Mouse (Mus musculus): ENCODE data around the gene Deaf1.

The Deaf1 gene

DNA sequence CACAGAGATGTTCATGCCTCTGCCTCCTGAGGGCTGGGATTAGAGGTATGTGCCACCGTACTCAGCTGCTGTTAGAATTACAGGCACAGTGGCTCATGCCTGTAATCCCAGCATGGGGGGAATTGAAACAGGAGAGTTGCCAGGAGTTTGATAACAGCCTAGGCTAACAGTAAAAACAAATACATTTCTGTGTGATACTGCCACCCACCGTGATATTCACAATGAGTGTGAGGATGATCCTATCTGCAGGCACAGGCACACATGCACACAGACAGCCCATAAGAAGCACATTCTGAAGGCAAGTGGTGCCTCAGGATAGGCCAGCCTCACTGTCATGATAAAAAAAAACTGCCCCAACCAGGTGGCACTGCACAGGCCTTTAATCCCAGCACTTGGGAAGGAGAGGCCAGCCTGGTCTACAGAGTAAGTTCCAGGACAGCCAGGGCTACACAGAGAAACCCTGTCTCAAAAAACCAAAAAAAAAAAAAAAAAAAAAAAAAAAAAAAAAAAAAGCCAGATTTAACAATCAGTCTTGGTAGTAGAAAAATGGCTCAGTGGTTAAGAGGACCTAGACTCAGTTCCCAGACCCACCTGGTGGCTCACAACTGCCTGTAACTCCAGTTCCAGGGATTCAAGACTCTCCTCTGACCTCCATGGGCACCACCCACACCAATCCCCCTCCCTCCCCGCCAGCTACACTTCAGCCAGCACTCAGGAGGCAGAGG lies 29.4 kb downstream of the Deaf1 start:
- no peak for DNase-seq (ENCODE audit: low spot score in 2 of 2)

DNA sequence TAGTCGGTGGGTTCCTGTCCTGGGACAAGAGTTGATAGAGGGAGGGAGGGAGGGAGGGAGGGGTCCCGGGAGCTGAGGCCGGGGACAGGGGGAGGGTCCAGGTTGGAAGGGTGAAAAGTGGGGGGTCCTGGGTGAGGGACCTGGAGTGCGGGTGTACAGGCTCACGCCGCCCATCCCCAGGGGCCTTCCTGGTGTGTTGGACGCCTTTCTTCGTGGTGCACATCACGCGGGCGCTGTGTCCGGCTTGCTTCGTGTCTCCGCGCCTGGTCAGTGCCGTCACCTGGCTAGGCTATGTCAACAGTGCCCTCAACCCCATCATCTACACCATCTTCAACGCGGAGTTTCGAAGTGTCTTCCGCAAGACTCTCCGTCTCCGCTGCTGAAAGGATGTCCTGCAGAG lies 33.0 kb downstream of the Deaf1 start:
- DNase-seq (ENCODE audit: low spot score in 2 of 2) = no peak

DNA sequence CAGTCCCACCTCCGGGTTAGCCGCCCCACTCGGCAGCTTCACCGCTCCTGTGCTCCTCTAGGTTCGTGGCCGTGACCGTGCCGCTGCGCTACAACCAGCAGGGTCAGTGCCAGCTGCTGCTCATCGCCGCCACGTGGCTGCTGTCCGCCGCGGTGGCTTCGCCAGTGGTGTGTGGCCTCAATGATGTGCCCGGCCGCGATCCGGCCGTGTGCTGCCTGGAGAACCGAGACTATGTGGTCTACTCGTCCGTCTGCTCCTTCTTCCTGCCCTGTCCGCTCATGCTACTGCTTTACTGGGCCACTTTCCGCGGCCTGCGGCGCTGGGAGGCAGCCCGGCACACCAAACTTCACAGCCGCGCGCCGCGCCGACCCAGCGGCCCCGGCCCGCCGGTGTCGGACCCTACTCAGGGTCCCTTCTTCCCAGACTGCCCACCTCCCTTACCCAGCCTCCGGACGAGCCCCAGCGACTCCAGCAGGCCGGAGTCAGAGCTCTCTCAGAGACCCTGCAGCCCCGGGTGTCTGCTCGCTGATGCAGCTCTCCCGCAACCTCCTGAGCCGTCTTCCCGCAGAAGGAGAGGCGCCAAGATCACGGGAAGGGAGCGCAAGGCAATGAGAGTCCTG lies 33.5 kb downstream of the Deaf1 start:
- no peak for DNase-seq (ENCODE audit: low spot score in 2 of 2)

DNA sequence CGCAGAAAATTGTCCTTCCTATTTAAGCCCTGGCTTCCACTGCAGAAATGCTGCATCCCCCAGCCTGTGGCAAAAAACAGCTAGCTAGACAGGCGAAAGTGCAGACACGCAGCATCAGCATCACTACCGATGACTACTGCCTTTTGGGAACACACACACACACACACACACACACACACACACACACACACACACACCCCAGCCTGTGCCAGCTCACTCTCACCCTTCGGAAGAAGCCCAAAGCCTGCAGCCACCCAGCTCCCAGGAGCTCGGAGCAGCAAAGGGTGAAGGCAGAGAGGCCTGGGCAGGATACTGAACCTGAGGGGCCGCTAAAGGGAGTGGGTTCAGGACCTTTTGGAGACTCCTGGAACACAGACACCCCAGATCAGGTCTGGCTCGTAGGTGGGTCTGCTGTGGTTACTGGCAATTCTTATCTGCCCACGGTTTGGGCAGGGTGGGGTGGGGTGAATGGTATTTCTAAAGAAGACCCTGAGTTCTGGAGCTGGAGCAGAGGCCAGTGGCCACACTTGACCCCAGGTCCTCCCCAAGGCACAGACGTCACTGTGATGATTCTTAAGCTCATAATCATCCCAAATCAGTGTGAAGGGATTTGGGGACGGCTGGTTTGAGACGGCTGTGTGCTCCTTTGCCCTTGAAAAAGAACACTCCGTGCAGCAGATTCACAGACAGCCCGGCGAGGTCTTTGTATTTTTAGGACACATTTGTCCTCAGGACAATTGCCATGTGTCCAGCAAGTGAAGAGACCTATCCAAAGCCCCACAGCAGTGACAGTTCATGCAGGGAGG lies 34.7 kb downstream of the Deaf1 start:
- no peak for DNase-seq (ENCODE audit: low spot score in 2 of 2)

DNA sequence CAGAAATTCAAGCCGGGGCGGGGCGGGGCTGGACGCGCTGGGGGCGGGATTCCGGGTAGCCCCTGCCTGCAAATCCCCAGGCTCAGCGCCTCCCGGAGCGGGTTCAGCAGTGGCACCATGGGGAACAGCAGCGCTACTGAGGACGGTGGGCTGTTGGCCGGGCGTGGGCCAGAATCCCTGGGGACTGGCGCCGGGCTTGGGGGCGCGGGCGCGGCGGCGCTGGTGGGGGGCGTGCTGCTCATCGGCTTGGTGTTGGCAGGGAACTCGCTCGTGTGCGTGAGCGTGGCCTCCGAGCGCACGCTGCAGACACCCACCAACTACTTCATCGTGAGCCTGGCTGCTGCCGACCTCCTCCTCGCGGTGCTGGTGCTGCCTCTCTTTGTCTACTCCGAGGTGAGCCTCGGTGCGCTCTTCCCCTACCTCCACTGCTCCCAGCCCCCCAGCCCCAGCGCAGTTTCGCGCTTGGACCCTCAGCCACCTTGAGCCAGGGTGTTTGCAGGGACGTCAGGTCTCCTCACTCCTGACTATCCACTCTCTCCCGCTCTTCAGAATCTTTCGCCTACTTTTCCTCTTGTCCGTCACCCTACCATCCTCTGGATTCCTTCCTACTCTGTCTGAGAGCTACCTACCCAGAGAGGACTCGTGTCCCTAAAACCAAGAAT lies 35.4 kb downstream of the Deaf1 start, which contains the start of gene Drd4:
Gene Drd4 (plus strand): TSS at position 86 of the 662 bp plus-strand sequence.
- DNase-seq (ENCODE audit: low spot score in 2 of 2) = no peak

DNA sequence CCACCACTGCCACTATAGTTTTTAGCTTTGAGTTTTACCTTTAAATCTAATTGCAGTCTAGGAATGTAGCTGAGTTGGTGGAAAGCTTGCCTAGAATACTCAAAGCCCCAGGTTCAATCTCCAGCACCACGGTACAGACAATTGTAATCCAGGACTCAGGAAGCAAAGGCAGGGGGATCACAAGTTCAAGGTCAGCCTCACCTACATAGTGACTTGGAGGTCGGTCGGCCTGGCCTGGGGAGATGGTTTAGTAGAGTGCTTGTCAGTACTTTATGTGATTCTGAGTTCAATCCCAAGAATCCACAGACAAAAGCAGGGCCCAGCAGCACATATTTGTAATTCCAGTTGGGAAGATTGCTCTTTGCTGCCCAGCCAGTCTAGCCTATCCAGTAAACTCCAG lies 39.4 kb downstream of the Deaf1 start:
- no peak for DNase-seq (ENCODE audit: low spot score in 2 of 2)

DNA sequence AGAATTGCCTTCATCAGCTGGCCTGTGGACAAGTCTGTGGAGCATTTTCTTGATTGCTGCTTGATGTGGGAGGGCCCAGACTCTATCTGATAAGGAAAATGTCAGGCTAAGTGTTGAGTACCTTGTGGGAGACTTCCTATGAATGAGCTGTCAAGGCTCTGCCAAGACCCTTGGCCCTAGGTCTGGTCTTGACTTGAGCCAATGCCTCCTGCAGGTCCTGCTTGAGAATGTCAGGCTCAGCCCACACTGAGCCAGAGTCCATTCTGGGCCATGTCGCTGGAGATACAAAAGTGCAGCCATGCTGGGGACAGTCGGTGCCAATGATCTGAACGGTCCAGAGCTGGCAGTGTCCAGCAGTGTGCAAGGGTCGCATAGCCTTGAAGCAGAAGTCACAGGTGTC lies 44.7 kb downstream of the Deaf1 start:
- DNase-seq (ENCODE audit: low spot score in 2 of 2) = no peak

DNA sequence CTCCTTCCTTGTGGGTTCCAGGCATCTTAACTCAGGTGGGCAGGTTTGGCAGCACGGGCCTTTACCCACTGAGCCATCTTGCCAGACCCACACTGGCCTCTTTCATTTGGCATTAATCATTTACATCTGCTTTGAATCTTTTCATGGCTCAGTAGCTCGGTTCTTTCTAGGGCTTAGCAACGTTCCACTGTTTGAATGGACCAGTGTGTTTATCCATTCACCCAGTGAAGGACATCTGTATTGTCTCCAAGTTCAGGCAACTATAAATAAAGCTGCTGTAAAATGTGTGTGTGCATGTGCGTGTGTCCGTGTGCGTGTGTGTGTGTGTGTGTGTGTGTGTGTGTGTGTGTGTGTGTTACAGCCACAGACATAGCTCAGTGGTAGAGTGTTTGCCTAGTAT lies 46.0 kb downstream of the Deaf1 start:
- DNase-seq (ENCODE audit: low spot score in 2 of 2) = no peak

DNA sequence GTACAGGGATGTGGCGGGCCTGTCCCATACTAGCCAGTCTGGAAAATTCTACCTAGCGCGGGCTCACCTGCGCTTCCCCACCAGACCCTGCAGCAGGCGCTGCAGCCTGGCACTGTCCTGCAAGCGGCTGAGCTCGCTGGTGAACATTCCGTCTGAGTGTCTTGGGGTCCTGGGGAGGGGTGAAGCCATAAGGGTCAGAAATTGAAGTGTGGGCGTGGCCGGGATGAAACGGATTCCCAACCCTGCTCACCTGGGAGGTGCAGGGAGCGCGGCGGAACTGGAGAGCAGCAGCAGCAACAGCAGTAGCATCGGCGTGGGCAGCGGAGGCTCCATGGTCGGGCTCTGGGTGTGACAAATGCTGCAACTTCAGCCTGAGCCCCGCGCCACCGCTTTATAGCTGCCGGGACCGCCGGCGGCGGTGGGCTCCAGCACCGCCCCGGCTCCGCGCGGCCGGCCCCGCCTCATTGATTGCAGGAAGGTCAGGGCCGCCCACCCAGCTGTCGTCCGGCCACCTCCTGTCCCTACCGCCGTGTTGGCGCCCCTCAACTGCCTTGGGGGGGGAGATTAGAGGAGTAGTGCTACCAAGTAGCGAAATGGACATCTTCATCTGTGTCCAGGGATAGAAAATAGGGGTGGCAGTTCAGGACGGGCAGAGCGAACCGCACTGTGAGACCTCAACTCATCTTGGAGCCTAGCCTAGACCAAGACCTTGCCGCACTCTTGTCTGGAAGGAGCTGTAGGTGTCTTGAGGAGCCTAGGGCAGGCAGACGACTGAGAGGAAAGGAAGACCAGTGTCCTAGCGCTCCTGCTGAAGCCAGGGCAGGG lies 48.5 kb downstream of the Deaf1 start, which contains the start of gene Sct:
Gene Sct (minus strand): TSS at position 368 of the 825 bp plus-strand sequence.
- DNase-seq (ENCODE audit: low spot score in 2 of 2) = peak in 1 of 2 experiments; percentile 38

DNA sequence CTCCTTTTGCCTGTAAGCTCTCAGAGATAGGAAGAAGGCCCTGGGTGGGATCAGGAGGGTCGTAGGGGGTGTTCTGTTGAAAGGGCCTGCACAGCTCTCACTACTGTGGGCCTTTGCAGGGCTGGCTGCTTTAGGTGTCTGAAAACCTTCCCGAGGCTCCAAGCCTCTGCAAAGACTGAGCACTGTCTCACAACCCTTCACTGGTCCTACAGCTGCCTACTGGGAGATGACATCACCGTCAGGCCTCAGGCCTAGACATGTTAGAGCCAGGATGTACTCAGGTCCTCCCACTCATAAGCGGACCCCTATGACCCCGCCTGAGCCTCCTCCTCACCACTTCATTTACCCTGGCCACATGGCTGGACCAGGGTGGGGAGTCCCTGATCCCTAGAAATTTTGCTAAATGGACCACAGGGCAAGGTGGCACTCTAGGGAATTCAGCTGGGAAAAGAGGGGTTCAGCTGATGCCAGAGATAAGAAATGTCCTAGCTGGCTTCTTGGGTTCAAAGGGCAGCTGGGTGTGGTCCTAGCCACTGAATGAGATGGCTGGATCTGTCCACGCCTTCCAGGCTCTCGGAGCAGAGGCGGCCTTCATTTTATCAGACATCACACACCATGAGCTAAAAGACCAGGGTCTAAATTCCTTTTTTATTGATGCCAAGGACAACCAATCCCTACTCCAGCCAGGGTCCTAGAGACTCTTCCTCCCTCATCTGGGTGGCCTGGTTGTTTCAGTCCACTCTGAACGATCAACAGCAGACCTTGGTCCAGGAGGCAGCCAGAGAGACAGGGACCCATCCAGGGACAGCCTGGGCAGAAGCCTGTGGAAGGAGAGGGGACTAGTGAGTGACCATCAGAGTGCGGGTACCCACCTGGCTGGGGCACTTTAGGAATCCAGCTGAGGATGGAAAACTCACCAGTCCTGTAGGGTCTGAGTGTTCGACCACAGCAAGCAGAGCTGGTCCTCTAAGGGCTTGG lies 49.5 kb downstream of the Deaf1 start:
- no peak for DNase-seq (ENCODE audit: low spot score in 2 of 2)

DNA sequence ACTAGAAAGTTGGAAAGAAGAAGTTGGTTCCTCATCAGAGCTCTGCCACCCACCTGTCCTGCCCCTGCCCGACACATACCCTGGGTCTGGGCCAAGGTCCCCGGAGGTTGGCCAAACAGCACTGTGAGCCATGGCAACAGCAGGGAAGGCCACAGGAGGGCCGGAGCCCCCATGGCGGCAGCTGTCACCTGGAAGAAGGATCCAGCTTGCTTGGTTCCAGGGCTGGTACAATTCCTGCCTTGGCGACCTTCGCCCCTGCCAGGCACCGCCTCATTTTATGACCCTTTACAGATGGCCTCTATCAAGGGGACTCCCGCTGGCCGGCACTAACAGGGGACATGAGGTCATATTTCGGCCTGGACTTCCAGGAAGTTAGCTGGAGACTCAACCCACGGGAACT lies 50.9 kb downstream of the Deaf1 start, which contains the start of gene Cdhr5:
Gene Cdhr5 (minus strand): TSS at position 241 of the 400 bp plus-strand sequence.
- no peak for DNase-seq (ENCODE audit: low spot score in 2 of 2)

DNA sequence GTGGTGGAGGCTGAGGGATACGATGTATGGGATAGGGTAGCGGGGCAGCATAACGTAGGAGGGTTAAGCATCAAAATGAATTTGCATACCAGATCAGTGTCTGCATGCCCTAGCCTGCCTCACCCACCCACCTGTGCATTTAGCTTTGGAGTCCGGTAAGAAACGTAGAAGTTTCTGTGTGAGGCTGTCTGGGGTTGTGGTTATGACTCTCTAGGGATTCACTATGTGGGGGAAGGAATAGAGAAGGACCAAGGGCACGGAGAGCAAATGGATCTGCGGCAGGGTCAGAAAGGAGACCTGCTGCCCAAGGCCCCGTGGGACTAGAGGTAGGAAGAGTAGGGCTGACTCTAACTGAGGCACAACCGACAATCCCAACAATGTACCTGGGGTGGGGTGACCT lies 52.1 kb downstream of the Deaf1 start:
- no peak for DNase-seq (ENCODE audit: low spot score in 2 of 2)

DNA sequence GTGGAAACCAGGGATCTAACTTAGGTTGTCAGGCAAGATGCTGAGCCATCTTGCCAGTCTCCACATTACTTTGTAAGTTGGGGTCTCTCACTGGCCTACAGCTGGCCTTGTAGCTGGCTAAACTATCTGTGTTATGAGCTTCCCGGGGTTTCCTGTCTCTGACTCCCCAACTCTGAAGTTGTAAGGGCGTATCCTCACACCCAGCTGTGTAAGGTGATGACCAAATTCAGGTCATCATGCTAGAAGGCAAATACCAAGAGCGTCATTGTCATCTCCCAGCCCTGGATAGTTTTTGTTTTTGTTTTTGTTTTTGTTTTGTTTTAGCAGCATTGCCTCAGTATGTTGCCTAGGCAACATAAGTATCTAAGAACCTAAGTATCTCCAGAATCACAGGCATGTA lies 56.9 kb downstream of the Deaf1 start:
- no peak for DNase-seq (ENCODE audit: low spot score in 2 of 2)

DNA sequence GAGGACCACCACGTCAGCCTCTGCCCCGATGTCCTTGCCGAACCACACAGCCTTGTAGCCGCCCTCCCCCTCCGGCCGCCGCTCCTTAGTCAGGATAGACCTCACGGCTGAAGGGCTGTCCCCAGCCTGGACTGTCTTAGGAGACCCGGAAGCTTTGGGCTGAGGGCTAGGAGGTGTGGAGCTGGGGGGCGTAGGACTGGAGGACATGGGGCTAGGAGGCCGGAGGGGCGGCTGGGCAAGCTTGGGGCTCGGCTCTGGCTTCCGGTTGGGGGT lies 58.3 kb downstream of the Deaf1 start:
- no peak for DNase-seq (ENCODE audit: low spot score in 2 of 2)

DNA sequence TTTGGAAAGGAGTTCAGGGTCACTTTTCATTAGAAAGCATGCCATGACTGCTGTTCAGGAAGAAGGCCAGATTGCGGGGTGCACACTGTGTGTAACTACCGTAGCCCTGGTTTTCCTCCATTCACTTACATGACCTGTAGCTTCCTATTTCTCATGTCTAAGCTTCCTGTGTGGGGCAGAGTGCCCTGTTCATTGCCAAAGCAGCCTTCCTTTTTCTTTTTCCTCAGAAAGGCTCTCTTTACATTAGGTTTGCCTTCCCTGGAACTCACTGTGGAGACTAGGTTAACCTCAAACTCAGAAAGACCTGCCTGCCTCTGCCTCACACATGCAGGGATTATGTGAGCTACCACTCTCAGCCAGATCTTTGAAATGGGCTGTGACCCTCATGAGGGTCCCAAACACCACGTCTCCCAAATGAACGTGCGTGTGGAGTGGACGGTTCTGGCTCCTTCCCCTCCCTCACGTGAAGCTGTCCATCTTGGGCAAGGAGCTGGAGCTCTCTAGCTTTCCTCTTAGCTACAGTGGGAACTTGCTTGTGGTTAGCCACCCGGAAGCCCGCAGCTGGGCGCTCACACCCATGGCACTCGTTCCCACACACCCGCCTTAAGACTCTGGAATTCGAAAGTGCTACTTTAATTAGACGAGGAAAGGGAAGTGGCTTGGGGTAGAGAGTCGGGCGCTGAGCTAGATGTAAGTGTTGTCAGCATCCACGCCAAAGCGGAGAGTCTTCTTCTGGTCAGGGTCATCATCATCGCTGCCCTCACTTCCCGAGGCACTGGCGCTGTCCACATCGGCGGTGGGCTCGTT lies 58.8 kb downstream of the Deaf1 start:
- no peak for DNase-seq (ENCODE audit: low spot score in 2 of 2)

DNA sequence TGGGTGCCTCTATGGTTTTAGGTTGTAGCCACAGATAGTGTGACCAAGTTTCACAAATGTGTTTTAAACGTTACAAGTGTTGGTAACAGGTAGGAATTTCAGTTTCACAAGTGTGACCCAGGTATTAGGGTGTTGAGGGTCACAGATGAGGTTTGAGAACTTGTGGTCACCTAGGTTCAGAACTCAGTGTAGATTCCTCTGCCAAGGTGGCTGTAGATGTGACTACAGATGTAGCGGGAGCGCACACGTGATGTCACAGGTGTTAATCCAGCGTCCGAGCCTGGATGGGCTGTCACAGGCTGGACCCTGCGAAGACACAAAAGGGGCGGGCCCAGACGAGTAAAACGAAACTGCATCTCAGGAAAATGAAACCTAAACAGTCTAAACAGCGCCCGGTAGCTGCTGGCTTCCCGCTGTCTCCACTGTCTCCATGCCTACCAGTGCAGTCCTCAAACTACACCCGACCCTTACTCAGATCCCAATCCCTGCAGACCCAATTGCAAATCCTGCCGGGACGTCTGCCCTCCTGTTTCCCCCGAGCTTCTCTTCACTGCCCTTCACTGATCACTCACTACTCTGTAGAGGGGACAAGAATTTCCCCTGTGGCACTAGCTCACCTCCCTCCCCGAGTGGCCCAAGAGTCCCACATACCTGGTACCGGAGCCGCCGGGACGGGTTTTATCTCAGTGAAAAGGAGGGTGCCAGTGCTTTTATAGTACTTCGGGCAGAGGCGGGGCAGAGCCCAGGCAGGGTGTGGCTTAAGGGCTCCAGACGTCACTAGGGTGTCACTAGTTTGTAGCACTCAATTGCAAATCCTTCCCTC lies 61.5 kb downstream of the Deaf1 start, which contains the start of gene Irf7:
Gene Irf7 (minus strand): TSS at position 743 of the 823 bp plus-strand sequence.
- no peak for DNase-seq (ENCODE audit: low spot score in 2 of 2)

DNA sequence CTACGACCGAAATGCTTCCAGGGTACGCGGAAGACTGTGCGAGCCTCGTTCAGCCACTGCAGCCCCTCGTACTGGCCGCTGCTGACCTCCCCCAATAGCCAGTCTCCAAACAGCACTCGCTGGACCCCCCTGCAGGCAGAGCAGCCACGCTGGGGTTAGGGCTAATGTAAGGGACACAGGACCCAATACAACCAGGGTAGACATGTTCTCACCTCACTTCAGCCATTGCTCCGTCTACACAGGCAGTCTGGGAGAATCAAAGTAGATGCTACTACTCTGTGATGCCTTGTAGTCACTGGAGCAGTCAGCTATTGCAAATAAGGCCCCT lies 62.1 kb downstream of the Deaf1 start:
- DNase-seq (ENCODE audit: low spot score in 2 of 2) = no peak

DNA sequence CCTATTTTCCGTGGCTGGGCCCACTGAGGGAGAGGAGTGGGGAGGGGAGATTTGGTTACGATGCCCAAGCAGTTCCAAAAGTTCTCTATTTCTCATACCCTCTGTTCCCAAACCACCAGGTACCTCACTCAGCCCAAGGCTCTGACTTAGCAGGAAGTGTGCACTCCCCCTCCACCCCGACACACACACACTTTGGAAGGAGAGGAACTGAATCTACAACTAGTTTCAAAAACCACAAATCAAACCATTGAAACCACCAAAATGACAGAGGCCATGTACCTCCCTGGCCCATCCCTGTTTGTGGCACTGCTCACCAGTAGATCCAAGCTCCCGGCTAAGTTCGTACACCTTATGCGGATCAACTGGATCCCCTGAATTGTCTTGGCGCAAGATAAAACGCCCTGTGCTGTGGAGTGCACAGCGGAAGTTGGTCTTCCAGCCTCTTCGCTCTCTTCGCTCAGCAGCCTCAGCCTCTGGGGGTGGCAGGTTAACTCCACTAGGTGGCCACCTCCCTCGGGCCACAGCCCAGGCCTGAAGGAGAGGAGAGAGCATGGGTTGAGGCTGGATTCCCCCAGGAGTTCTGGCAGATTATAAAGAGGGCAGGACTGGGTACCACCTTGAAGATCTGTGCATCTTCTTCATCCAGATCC lies 62.6 kb downstream of the Deaf1 start:
- DNase-seq (ENCODE audit: low spot score in 2 of 2) = no peak
